Mouse (Mus musculus): ENCODE results near the gene Vmn1r52.

GRCm38 (mm10) chr6:90224338-90224737, 49.7 kb downstream of the Vmn1r52 start, which contains the start of gene Vmn1r53:
- TF ChIP-seq CTCF (IDR thresholded peaks at IDR 0.05; ENCODE audit: low read depth) (no peak), EP300 (IDR thresholded peaks at IDR 0.05; ENCODE audit: low read depth) (no peak)
